Mouse (Mus musculus) gastrocnemius, adult 18-20 months (tissue): ENCODE results near the gene Trmt2b. TPM values are rescaled to one million over a fixed set of nuclear protein-coding genes. Genes with fewer than 3 reads are reported as not detected.
"Not testable (repeated sequence)": the region's sequence is repeated elsewhere in the genome, so short reads cannot be mapped to it uniquely, and the experiment has no call there.

Experiments
- DNase-seq: peaks from one replicate; pipeline ENCODE4 v3.0.0; 2021; ENCODE audit warnings: low spot score
- total RNA-seq, 2 experiments: library from RNA; stranded (reverse); gene quantifications; 2 replicates each; pipeline ENCODE4 v1.2.3; 2021

Gene Trmt2b
- total RNA-seq, 2 experiments from 2014 or later: 8.3 to 12.3 TPM

GRCm38 (mm10) chrX:134221856-134222255 is 54.9 kb downstream of the Trmt2b start, which contains the start of gene Nox1:
Nox1 (minus strand) TSS chrX:134221956.
- DNase-seq: no peak

DNA sequence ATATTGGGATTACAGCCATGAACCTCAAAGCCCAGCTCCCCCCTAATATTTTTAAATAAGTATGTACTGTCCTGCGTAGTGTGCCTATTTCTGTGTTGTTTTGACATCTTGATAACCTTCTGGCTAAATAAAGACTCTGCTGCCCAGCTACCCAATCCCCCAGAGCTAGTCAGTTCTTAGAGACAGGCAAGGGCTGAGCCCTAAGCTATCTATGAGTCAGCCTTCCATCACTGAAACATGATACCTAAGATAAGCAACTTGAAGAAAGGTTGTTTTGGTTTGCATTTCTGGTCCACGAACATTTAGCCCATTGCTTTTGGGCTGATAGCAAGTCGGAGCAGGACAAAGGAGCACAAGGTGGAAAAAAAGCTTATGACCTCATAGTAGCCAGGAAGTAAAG is 56.2 kb downstream of the Trmt2b start:
- no peak for DNase-seq

DNA sequence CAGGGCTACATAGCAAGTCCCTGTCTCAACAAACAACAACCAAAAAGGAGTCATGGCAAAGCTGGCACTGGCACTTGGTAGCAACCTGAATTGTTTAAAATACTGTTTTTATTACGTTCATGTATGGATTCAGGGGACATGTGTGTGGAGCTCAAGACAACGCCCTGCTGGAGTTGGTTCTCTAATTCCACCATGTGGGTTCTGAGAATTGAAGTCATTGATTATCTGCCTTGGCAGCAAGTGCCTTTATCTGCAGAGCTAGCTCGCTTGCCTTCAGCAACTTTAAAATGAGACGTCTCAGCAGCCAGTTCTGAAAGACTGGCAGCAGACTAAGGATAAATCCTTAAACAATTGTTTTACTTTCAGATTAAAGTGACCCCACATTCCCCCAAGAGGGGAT is 58.6 kb downstream of the Trmt2b start:
- DNase-seq: no peak

DNA sequence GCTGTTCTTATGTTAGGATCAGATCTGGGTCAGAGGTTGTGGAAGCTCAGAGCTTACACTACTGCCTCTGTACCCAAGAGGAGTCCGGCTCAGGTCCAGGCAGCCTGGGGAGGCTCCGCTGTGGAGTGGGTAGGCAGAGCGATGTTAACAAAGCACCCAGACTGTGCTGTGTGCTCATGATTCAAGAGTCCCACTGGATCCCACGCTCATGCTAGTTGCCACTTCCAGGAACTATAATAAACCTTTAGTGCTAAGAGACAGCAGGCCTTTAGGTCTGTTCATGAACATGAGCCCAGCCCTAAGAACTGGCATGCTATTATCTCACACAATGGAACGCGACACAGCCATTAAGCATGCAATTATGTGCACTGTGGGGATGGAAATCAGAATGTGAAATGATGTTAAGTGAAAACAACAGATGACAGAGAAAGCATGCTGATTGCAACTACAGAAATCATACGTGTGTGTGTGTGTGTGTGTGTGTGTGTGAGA is 65.6 kb downstream of the Trmt2b start:
- no peak for DNase-seq

DNA sequence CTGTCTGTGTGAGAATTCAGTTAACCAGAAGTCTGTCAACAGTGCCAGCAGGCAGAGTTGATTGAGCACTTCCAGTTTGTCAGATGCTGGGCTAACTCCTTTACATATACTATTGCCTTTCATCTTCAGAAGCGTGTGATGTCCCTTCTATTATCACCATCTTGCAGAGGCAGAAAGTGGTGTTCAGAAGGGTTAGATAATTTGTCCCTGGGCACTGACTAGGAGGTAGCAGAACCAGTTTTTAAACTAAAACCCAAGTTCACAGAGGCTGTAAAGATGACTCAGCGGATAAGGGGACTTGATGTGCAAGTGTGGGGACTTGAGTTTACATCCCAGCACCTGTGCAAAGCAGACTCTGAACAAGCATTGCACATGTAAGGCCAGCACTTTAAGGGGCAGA is 68.3 kb downstream of the Trmt2b start:
- DNase-seq: no peak

GRCm38 (mm10) chrX:134187201-134187600 is 89.6 kb downstream of the Trmt2b start, which contains the start of gene Arl13a:
Arl13a (plus strand) TSS chrX:134187501.
- not testable (repeated sequence) for DNase-seq

DNA sequence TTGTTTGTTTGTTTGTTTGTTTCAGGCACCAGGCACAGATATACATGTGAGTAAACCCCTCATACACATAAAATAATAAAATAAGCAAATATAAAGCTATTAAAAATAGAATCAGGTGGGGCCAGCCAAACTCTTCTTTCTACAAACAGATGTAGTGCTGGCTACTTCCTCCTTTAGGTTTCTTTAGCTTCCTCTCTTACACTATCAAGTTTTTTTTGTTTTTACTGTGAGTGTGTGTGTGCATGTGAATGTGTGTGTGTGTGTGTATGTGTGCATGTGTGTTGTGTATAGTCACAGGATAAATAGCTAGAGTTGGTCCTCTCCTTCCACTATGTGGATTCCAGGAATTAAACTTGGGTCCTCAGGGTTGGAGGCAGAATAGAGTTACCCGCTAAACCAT is 102.1 kb downstream of the Trmt2b start:
- DNase-seq: no peak

Other genes starting within 250 kb of the Trmt2b start
- 1 to 10 TPM; 4.5 to 9.9 TPM for gene Cstf2, start 217.8 kb downstream of the Trmt2b start, total RNA-seq
- 1 to 10 TPM in 1 of 2 experiments, under 1 TPM in 1; 0.66 to 1.1 TPM for gene Xkrx, start 114.9 kb downstream of the Trmt2b start, total RNA-seq
- not detected for gene Arl13a, start 89.5 kb downstream of the Trmt2b start, total RNA-seq
- gene Nox1, start 55.0 kb downstream of the Trmt2b start, total RNA-seq: not detected
- gene Tmem35a, start 18.2 kb upstream of the Trmt2b start, total RNA-seq: not detected
- not detected for gene Cenpi, start 31.1 kb upstream of the Trmt2b start, total RNA-seq
- 1 to 10 TPM; 3.0 to 3.1 TPM for gene Drp2, start 127.6 kb upstream of the Trmt2b start, total RNA-seq
- gene Taf7l, start 199.5 kb upstream of the Trmt2b start, total RNA-seq: not detected